ENCODE assay signal across 8 mouse cellular contexts in the genomic region with DNA sequence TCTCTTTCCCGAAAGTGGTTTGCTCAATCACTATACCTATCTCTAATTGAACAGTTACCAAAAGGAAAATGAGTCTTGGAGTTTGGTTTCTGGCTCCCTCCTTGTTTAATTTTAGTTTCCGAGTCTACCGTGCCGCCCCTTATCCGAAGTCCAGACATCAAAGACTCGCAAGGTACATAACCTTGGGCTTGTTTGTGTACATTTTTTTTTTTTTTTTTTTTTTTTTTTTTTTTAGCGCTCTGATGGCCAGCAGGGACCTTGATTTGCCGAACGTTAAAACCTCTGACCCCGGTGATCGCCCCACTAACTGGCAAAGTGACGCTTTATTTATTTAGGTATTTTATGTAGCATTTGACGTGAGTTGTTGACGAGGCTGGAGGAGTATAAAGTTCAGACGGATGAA. TPM values are rescaled to one million over a fixed set of nuclear protein-coding genes. Genes with fewer than 3 reads are reported as not detected.
DNase-seq lines count a peak whose midpoint lies in the region; ATAC-seq and TF ChIP-seq lines count a peak whose summit lies in the region.

No protein-coding gene starts in this region.

- TF ChIP-seq POLR2A in bone marrow, adult 2 months (IDR thresholded peaks at IDR 0.05; ENCODE audit: borderline replicate concordance, control insufficient read depth, low read depth, low read length): no peak

- H3K4me3 ChIP-seq in kidney, embryonic 14.5 days (ENCODE audit: low read length): peak overlapping the region; percentile 71
- peak overlapping the region; percentile 75 for H3K4me3 ChIP-seq in bone marrow, adult 2 months (replicated peaks; ENCODE audit: control insufficient read depth, low read depth, low read length)
- H3K4me3 ChIP-seq in hindbrain, embryonic 10.5 days: peak overlapping the region; percentile 69
- peak overlapping the region; percentile 67 for H3K4me3 ChIP-seq in midbrain, embryonic 10.5 days

- no peak for DNase-seq in kidney, postnatal 25 days
- no peak for DNase-seq in hindbrain, embryonic 10.5 days (ENCODE audit: low spot score)
- DNase-seq in midbrain, embryonic 10.5 days (ENCODE audit: low spot score): no peak
- DNase-seq in embryo, embryonic 11 days: no peak
- no peak for DNase-seq in frontal cortex, postnatal 10 days (ENCODE audit: low spot score in 2 of 2)
- DNase-seq in gastrocnemius, postnatal 36 days: no peak

- no peaks in the 10 kb centered on the region for H3K9me3 ChIP-seq in kidney, embryonic 14.5 days (ENCODE audit: control insufficient read depth, low read length)
- H3K9me3 ChIP-seq in hindbrain, embryonic 10.5 days: no peaks in the 10 kb centered on the region
- H3K9me3 ChIP-seq in midbrain, embryonic 10.5 days (replicated peaks): no peaks in the 10 kb centered on the region

- no peaks in the 10 kb centered on the region for H3K27me3 ChIP-seq in kidney, embryonic 14.5 days (ENCODE audit: control insufficient read depth, insufficient read depth, low read length)
- peaks cover 10% of the 10 kb centered on the region for H3K27me3 ChIP-seq in hindbrain, embryonic 10.5 days (ENCODE audit: insufficient read depth, poor library complexity, severe bottlenecking)
- peaks cover 30% of the 10 kb centered on the region for H3K27me3 ChIP-seq in midbrain, embryonic 10.5 days (ENCODE audit: low read depth, poor library complexity, severe bottlenecking)

- peak overlapping the region; percentile 66 for H3K9ac ChIP-seq in kidney, embryonic 14.5 days (ENCODE audit: low read depth, low read length)

- peak overlapping the region; percentile 84 for H3K27ac ChIP-seq in kidney, embryonic 14.5 days (ENCODE audit: low read depth, low read length)
- H3K27ac ChIP-seq in bone marrow, adult 2 months (ENCODE audit: control insufficient read depth, insufficient read depth, low read depth, low read length, poor library complexity): no peak overlapping the region
- peak overlapping the region; percentile 89 for H3K27ac ChIP-seq in hindbrain, embryonic 10.5 days
- peak overlapping the region; percentile 84 for H3K27ac ChIP-seq in midbrain, embryonic 10.5 days (replicated peaks)

- intact Hi-C loops in gastrocnemius, postnatal 36 days (cut with DNase I): loop anchor here (1.0 kb wide), 1 partner anchor 26 kb away; no protein-coding TSS in a partner anchor

- no peak; the same call in 1 of the 2 replicates for ATAC-seq in kidney, embryonic 14.5 days (ENCODE audit: low FRiP score, low TSS enrichment)

- H3K36me3 ChIP-seq in kidney, embryonic 14.5 days (ENCODE audit: control insufficient read depth, insufficient read depth, low read length): no peaks in the 10 kb centered on the region
- H3K36me3 ChIP-seq in hindbrain, embryonic 10.5 days: no peaks in the 10 kb centered on the region
- H3K36me3 ChIP-seq in midbrain, embryonic 10.5 days: no peaks in the 10 kb centered on the region

- WGBS in kidney, embryonic 14.5 days: 0% methylated on average over 15 of the region's 15 CpGs
- WGBS in bone marrow, adult 2 months: under 1% methylated on average over 15 of the region's 15 CpGs
- under 1% methylated on average over 15 of the region's 15 CpGs for WGBS in hindbrain, embryonic 10.5 days
- WGBS in midbrain, embryonic 10.5 days: under 1% methylated on average over 15 of the region's 15 CpGs

- no peak for TF ChIP-seq CTCF in bone marrow, adult 2 months (IDR thresholded peaks at IDR 0.05; ENCODE audit: control insufficient read depth, insufficient read depth, low read length)

- H3K4me2 ChIP-seq in kidney, embryonic 14.5 days (replicated peaks; ENCODE audit: low read depth, low read length): peak overlapping the region; percentile 72

- H3K4me1 ChIP-seq in kidney, embryonic 14.5 days (ENCODE audit: control insufficient read depth, insufficient read depth, low read length): peaks cover 7% of the 10 kb centered on the region; the same call in 1 of the 2 replicates
- peaks cover 3% of the 10 kb centered on the region; the same call in 1 of the 2 replicates for H3K4me1 ChIP-seq in bone marrow, adult 2 months (ENCODE audit: control insufficient read depth, insufficient read depth, low read length)
- peaks cover 4% of the 10 kb centered on the region; the same call in 1 of the 2 replicates for H3K4me1 ChIP-seq in hindbrain, embryonic 10.5 days (replicated peaks)
- H3K4me1 ChIP-seq in midbrain, embryonic 10.5 days: peaks cover 7% of the 10 kb centered on the region; the same call in 1 of the 2 replicates

RNA-seq across cellular contexts. Expression of a gene that starts 1.2 kb away (rescaled TPM):
- polyA plus RNA-seq in kidney, embryonic 14.5 days (2014; fragmentation: Nextera tagmentation; extraction: Ambion mirVana): 38.9 and 41.8 TPM in 2 replicates
- polyA plus RNA-seq in bone marrow, adult 2 months (2011; ENCODE audit: insufficient read depth, insufficient read length, low replicate concordance, missing spikeins): 3.1 and 8.7 TPM in 2 replicates
- polyA plus RNA-seq in hindbrain, embryonic 10.5 days (2016; fragmentation: Nextera tagmentation; extraction: Ambion mirVana): 11.5 and 17.5 TPM in 2 replicates
- 8.2 and 9.5 TPM in 2 replicates for polyA plus RNA-seq in midbrain, embryonic 10.5 days (2016; fragmentation: Nextera tagmentation; extraction: Ambion mirVana)
- 10 to 100 TPM; 30.2 to 30.3 TPM for total RNA-seq in gastrocnemius, postnatal 36 days (2021)

RNA-seq across cellular contexts. Expression of a gene that starts 1.3 kb away (rescaled TPM):
- polyA plus RNA-seq in kidney, embryonic 14.5 days (2014; fragmentation: Nextera tagmentation; extraction: Ambion mirVana): 6.3 and 9.5 TPM in 2 replicates
- 4.4 and 7.2 TPM in 2 replicates for polyA plus RNA-seq in bone marrow, adult 2 months (2011; ENCODE audit: insufficient read depth, insufficient read length, low replicate concordance, missing spikeins)
- polyA plus RNA-seq in hindbrain, embryonic 10.5 days (2016; fragmentation: Nextera tagmentation; extraction: Ambion mirVana): 3.3 and 4.5 TPM in 2 replicates
- 1.7 and 2.2 TPM in 2 replicates for polyA plus RNA-seq in midbrain, embryonic 10.5 days (2016; fragmentation: Nextera tagmentation; extraction: Ambion mirVana)
- total RNA-seq in gastrocnemius, postnatal 36 days (2021): 1 to 10 TPM; 3.1 TPM

RNA-seq across cellular contexts. Expression of a gene that starts 15.4 kb away (rescaled TPM):
- polyA plus RNA-seq in kidney, embryonic 14.5 days (2014; fragmentation: Nextera tagmentation; extraction: Ambion mirVana): not detected in 2 replicates
- polyA plus RNA-seq in bone marrow, adult 2 months (2011; ENCODE audit: insufficient read depth, insufficient read length, low replicate concordance, missing spikeins): not detected in 2 replicates
- polyA plus RNA-seq in hindbrain, embryonic 10.5 days (2016; fragmentation: Nextera tagmentation; extraction: Ambion mirVana): 0.03 TPM in 1 of 2 replicates, not detected in the other
- polyA plus RNA-seq in midbrain, embryonic 10.5 days (2016; fragmentation: Nextera tagmentation; extraction: Ambion mirVana): not detected in 2 replicates
- total RNA-seq in gastrocnemius, postnatal 36 days (2021): not detected

RNA-seq across cellular contexts. Expression of a gene that starts 24.6 kb away (rescaled TPM):
- 2.1 and 2.5 TPM in 2 replicates for polyA plus RNA-seq in kidney, embryonic 14.5 days (2014; fragmentation: Nextera tagmentation; extraction: Ambion mirVana)
- not detected in 2 replicates for polyA plus RNA-seq in bone marrow, adult 2 months (2011; ENCODE audit: insufficient read depth, insufficient read length, low replicate concordance, missing spikeins)
- 0.37 TPM in 1 of 2 replicates, not detected in the other for polyA plus RNA-seq in hindbrain, embryonic 10.5 days (2016; fragmentation: Nextera tagmentation; extraction: Ambion mirVana)
- polyA plus RNA-seq in midbrain, embryonic 10.5 days (2016; fragmentation: Nextera tagmentation; extraction: Ambion mirVana): 0.16 TPM in 1 of 2 replicates, not detected in the other
- not detected for total RNA-seq in gastrocnemius, postnatal 36 days (2021)

RNA-seq across cellular contexts. Expression of a gene that starts 32.2 kb away (rescaled TPM):
- polyA plus RNA-seq in kidney, embryonic 14.5 days (2014; fragmentation: Nextera tagmentation; extraction: Ambion mirVana): 16.5 and 18.5 TPM in 2 replicates
- 4.9 TPM in 1 of 2 replicates, not detected in the other for polyA plus RNA-seq in bone marrow, adult 2 months (2011; ENCODE audit: insufficient read depth, insufficient read length, low replicate concordance, missing spikeins)
- polyA plus RNA-seq in hindbrain, embryonic 10.5 days (2016; fragmentation: Nextera tagmentation; extraction: Ambion mirVana): not detected in 2 replicates
- not detected in 2 replicates for polyA plus RNA-seq in midbrain, embryonic 10.5 days (2016; fragmentation: Nextera tagmentation; extraction: Ambion mirVana)
- total RNA-seq in gastrocnemius, postnatal 36 days (2021): not detected
